ENCODE assay signal across 9 mouse cellular contexts in the genomic region with DNA sequence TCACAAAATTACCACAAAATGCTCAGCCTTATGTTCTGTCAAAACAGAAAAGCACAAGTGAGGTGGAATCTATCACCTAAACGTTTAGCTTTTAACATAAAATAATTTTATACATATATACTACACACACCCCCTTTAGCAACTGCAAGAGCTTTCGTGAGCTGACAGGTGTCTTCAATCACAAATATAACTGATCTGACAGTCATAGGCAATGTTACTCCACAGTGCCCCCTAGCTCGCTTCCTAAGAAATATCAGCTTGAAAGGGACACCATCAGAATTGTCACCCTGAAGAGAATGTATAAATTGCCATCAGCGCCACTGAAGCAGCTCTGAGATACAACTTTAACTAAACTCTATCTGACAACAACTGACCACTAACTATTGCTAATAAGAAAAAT. TPM values are rescaled to one million over a fixed set of nuclear protein-coding genes. Genes with fewer than 3 reads are reported as not detected.
DNase-seq lines count a peak whose midpoint lies in the region; ATAC-seq lines count a peak whose summit lies in the region.
"Had no signal": no experiment of that assay in that cellular context is flagged by ENCODE, and none has a peak within 500 bp of the region (broad histone marks: within the 10 kb centered on the region; RNA-seq: fewer than 3 reads in every experiment).

No protein-coding gene starts in this region.

- H3K4me1 ChIP-seq in forebrain, embryonic 14.5 days (ENCODE audit: control insufficient read depth, insufficient read depth, low read length): 0 out of 2 replicates have a peak, but pooled peaks cover 4% of the 10 kb centered on the region
- H3K4me1 ChIP-seq in liver, embryonic 13.5 days (replicated peaks): peaks cover 37% of the 10 kb centered on the region
- H3K4me1 ChIP-seq in neural tube, embryonic 12.5 days: peaks cover 7% of the 10 kb centered on the region

- 2% methylated on average over 4 of the region's 4 CpGs for WGBS in forebrain, embryonic 14.5 days
- 3% methylated on average over 4 of the region's 4 CpGs for WGBS in liver, embryonic 13.5 days (ENCODE audit: insufficient replicate concordance)
- WGBS in neural tube, embryonic 12.5 days: 9% methylated on average over 4 of the region's 4 CpGs

- ATAC-seq in forebrain, embryonic 14.5 days: no peak
- ATAC-seq in inflammation-experienced regulatory T-cells, adult 6 months: peak; percentile 30
- no peak for ATAC-seq in liver, embryonic 13.5 days (ENCODE audit: low read depth)
- no peak for ATAC-seq in neural tube, embryonic 12.5 days (ENCODE audit: low FRiP score, low read depth)

- peak overlapping the region; percentile 10; the same call in 1 of the 2 replicates for H3K4me2 ChIP-seq in forebrain, embryonic 14.5 days (ENCODE audit: low read length)
- peak overlapping the region; percentile 90 for H3K4me2 ChIP-seq in liver, embryonic 13.5 days
- H3K4me2 ChIP-seq in neural tube, embryonic 12.5 days (replicated peaks): 0 out of 2 replicates have a peak overlapping the region, but pooled peaks have one; percentile 86

- no peaks in the 10 kb centered on the region for H3K9me3 ChIP-seq in forebrain, embryonic 14.5 days (replicated peaks; ENCODE audit: control insufficient read depth, low read length)
- no peaks in the 10 kb centered on the region for H3K9me3 ChIP-seq in liver, embryonic 13.5 days (replicated peaks)
- no peaks in the 10 kb centered on the region for H3K9me3 ChIP-seq in neural tube, embryonic 12.5 days

- H3K36me3 ChIP-seq in forebrain, embryonic 14.5 days (ENCODE audit: control insufficient read depth, insufficient read depth, low read length): no peaks in the 10 kb centered on the region
- no peaks in the 10 kb centered on the region for H3K36me3 ChIP-seq in liver, embryonic 13.5 days
- no peaks in the 10 kb centered on the region for H3K36me3 ChIP-seq in neural tube, embryonic 12.5 days

- no peak overlapping the region for H3K27ac ChIP-seq in forebrain, embryonic 14.5 days (ENCODE audit: low read depth, low read length)
- H3K27ac ChIP-seq in liver, embryonic 13.5 days: no peak overlapping the region
- H3K27ac ChIP-seq in neural tube, embryonic 12.5 days: no peak overlapping the region

- H3K4me3 ChIP-seq in forebrain, embryonic 14.5 days (ENCODE audit: low read depth, low read length): no peak overlapping the region
- H3K4me3 ChIP-seq in liver, embryonic 13.5 days (replicated peaks): peak overlapping the region; percentile 95
- H3K4me3 ChIP-seq in neural tube, embryonic 12.5 days: no peak overlapping the region

- H3K27me3 ChIP-seq in forebrain, embryonic 14.5 days (replicated peaks; ENCODE audit: control insufficient read depth, insufficient read depth, low read length): 0 out of 2 replicates have a peak, but pooled peaks cover 3% of the 10 kb centered on the region
- H3K27me3 ChIP-seq in liver, embryonic 13.5 days: no peaks in the 10 kb centered on the region
- H3K27me3 ChIP-seq in neural tube, embryonic 12.5 days (replicated peaks): no peaks in the 10 kb centered on the region; the same call in 1 of the 2 replicates

- H3K9ac ChIP-seq in forebrain, embryonic 14.5 days (ENCODE audit: low read length): no peak overlapping the region
- peak overlapping the region; percentile 96 for H3K9ac ChIP-seq in liver, embryonic 13.5 days
- no peak overlapping the region for H3K9ac ChIP-seq in neural tube, embryonic 12.5 days

- DNase-seq in 3134 (ENCODE audit: extremely low read depth, insufficient read length, low spot score) (peak; percentile 13), ES-CJ7 (ENCODE audit: low read depth, low spot score) (peak; percentile 78)
- peak; percentile 72 to 79 for DNase-seq in cerebellum, adult 18-20 months
- peak; percentile 81 for DNase-seq in forebrain, embryonic 14.5 days (ENCODE audit: low spot score)
- DNase-seq in liver, embryonic 13.5 days: peak; percentile 69
- DNase-seq in thymus, postnatal 10 days (ENCODE audit: low spot score in 2 of 2): peak; percentile 52 to 77

RNA-seq across cellular contexts. Expression of a gene that starts 2.0 kb away (rescaled TPM):
- 12.6 and 14.3 TPM in 2 replicates for polyA plus RNA-seq in forebrain, embryonic 14.5 days (2014; fragmentation: Nextera tagmentation; extraction: Ambion mirVana)
- 10 to 100 TPM; 14.7 to 30.3 (median 15.8) TPM for polyA plus RNA-seq in inflammation-experienced regulatory T-cells, adult 6 months (2017; shearing (Covaris generic))
- 7.0 and 10.0 TPM in 2 replicates for polyA plus RNA-seq in liver, embryonic 13.5 days (2015; fragmentation: Nextera tagmentation; extraction: Ambion mirVana)
- 14.3 and 14.4 TPM in 2 replicates for polyA plus RNA-seq in neural tube, embryonic 12.5 days (2016; fragmentation: Nextera tagmentation; extraction: Ambion mirVana)

RNA-seq across cellular contexts. Expression of a gene that starts 53.9 kb away (rescaled TPM):
- polyA plus RNA-seq in forebrain, embryonic 14.5 days (2014; fragmentation: Nextera tagmentation; extraction: Ambion mirVana): not detected in 2 replicates
- polyA plus RNA-seq in inflammation-experienced regulatory T-cells, adult 6 months (2017; shearing (Covaris generic)): under 1 TPM in 1 of 3 experiments, not detected in 2; 0.56 TPM
- polyA plus RNA-seq in liver, embryonic 13.5 days (2015; fragmentation: Nextera tagmentation; extraction: Ambion mirVana): not detected in 2 replicates
- not detected in 2 replicates for polyA plus RNA-seq in neural tube, embryonic 12.5 days (2016; fragmentation: Nextera tagmentation; extraction: Ambion mirVana)
- polyA plus RNA-seq: heart, embryonic 16.5 days had no signal

Comparison
In these comparisons a context has a peak if more than half of its experiments do, and no peak if none do; other contexts are left out.
1. DNase-seq: peak in every context shown above with its lines; median percentile 81 in forebrain, embryonic 14.5 days; 78 in ES-CJ7; 76 in cerebellum, adult 18-20 months; 69 in liver, embryonic 13.5 days; 64 in thymus, postnatal 10 days; 13 in 3134.
2. H3K4me2 ChIP-seq: peak in every context shown above with its lines; median percentile 90 in liver, embryonic 13.5 days; 86 in neural tube, embryonic 12.5 days; 10 in forebrain, embryonic 14.5 days.